ENCODE assay signal across 14 mouse cellular contexts in genomic region chr10:127936747-127937409, GRCm38 (mm10). TPM values are rescaled to one million over a fixed set of nuclear protein-coding genes. Genes with fewer than 3 reads are reported as not detected.
DNase-seq lines count a peak whose midpoint lies in the region; ATAC-seq and TF ChIP-seq lines count a peak whose summit lies in the region.
"Had no signal": no experiment of that assay in that cellular context is flagged by ENCODE, and none has a peak within 500 bp of the region (broad histone marks: within the 10 kb centered on the region; RNA-seq: fewer than 3 reads in every experiment).

No protein-coding gene starts in this region.

- no peaks in the 10 kb centered on the region for H3K9me3 ChIP-seq in liver, embryonic 15.5 days (replicated peaks)
- no peaks in the 10 kb centered on the region for H3K9me3 ChIP-seq in liver, embryonic 11.5 days (ENCODE audit: control insufficient read depth, low read length)
- H3K9me3 ChIP-seq in forebrain, embryonic 14.5 days (replicated peaks; ENCODE audit: control insufficient read depth, low read length): no peaks in the 10 kb centered on the region

- DNase-seq in heart, adult 2 months: no peak
- DNase-seq in heart, postnatal 14 days: no peak
- no peak for DNase-seq in liver, embryonic 11.5 days (ENCODE audit: low spot score)
- DNase-seq in left cerebral cortex, adult 2 months (ENCODE audit: extremely low spot score in 1 of 2, low spot score in 2 of 2): no peak
- no peak for DNase-seq in forebrain, embryonic 14.5 days (ENCODE audit: low spot score)

- H3K4me3 ChIP-seq in heart, adult 2 months: no peak overlapping the region
- no peak overlapping the region; the same call in 1 of the 2 replicates for H3K4me3 ChIP-seq in liver, embryonic 15.5 days (replicated peaks)
- no peak overlapping the region for H3K4me3 ChIP-seq in liver, embryonic 11.5 days (ENCODE audit: low read depth, low read length)
- H3K4me3 ChIP-seq in brown adipose tissue, adult 24 weeks (ENCODE audit: insufficient read depth, low read depth, low read length): peak overlapping the region; percentile 16; the same call in 1 of the 2 replicates
- H3K4me3 ChIP-seq in left cerebral cortex, adult 2 months: no peak overlapping the region
- H3K4me3 ChIP-seq in forebrain, embryonic 14.5 days (ENCODE audit: low read depth, low read length): no peak overlapping the region

- TF ChIP-seq POLR2A in heart, adult 2 months (IDR thresholded peaks at IDR 0.05; ENCODE audit: insufficient read depth, low read depth, low read length): no peak

- TF ChIP-seq EP300 in heart, adult 2 months (IDR thresholded peaks at IDR 0.05; ENCODE audit: insufficient read depth, low read depth, low read length): no peak

- TF ChIP-seq CTCF in heart, adult 2 months (IDR thresholded peaks at IDR 0.05): no peak
- TF ChIP-seq CTCF in left cerebral cortex, adult 2 months (IDR thresholded peaks at IDR 0.05): no peak

- H3K27me3 ChIP-seq in heart, adult 2 months (ENCODE audit: control insufficient read depth, insufficient read depth, low read length): no peaks in the 10 kb centered on the region
- H3K27me3 ChIP-seq in liver, embryonic 15.5 days: no peaks in the 10 kb centered on the region
- no peaks in the 10 kb centered on the region for H3K27me3 ChIP-seq in liver, embryonic 11.5 days (replicated peaks; ENCODE audit: control insufficient read depth, insufficient read depth, low read length)
- no peaks in the 10 kb centered on the region for H3K27me3 ChIP-seq in forebrain, embryonic 14.5 days (replicated peaks; ENCODE audit: control insufficient read depth, insufficient read depth, low read length)

- H3K36me3 ChIP-seq in heart, adult 2 months (ENCODE audit: control insufficient read depth, insufficient read depth, low read length): no peaks in the 10 kb centered on the region
- H3K36me3 ChIP-seq in liver, embryonic 15.5 days (replicated peaks): no peaks in the 10 kb centered on the region
- no peaks in the 10 kb centered on the region for H3K36me3 ChIP-seq in liver, embryonic 11.5 days (ENCODE audit: control insufficient read depth, insufficient read depth, low read length)
- H3K36me3 ChIP-seq in forebrain, embryonic 14.5 days (ENCODE audit: control insufficient read depth, insufficient read depth, low read length): no peaks in the 10 kb centered on the region
- H3K36me3 ChIP-seq: G1E had no signal

- H3K4me2 ChIP-seq in liver, embryonic 15.5 days: no peak overlapping the region
- no peak overlapping the region for H3K4me2 ChIP-seq in liver, embryonic 11.5 days
- no peak overlapping the region for H3K4me2 ChIP-seq in forebrain, embryonic 14.5 days (ENCODE audit: low read length)

- 59% methylated on average over 19 of the region's 19 CpGs for WGBS in heart, adult 2 months
- WGBS in liver, embryonic 15.5 days (ENCODE audit: insufficient replicate concordance): 56% methylated on average over 19 of the region's 19 CpGs
- WGBS in liver, embryonic 11.5 days: 72% methylated on average over 19 of the region's 19 CpGs
- 82% methylated on average over 19 of the region's 19 CpGs for WGBS in forebrain, embryonic 14.5 days

- H3K4me1 ChIP-seq in heart, adult 2 months (ENCODE audit: control insufficient read depth, insufficient read depth, low read length): no peaks in the 10 kb centered on the region; the same call in 1 of the 2 replicates
- H3K4me1 ChIP-seq in liver, embryonic 15.5 days (replicated peaks): peaks cover 3% of the 10 kb centered on the region; the same call in 1 of the 2 replicates
- no peaks in the 10 kb centered on the region for H3K4me1 ChIP-seq in liver, embryonic 11.5 days (replicated peaks; ENCODE audit: control insufficient read depth, insufficient read depth, low read length)
- H3K4me1 ChIP-seq in brown adipose tissue, adult 24 weeks (ENCODE audit: control insufficient read depth, insufficient read depth, insufficient read length, low read length): no peaks in the 10 kb centered on the region
- no peaks in the 10 kb centered on the region for H3K4me1 ChIP-seq in forebrain, embryonic 14.5 days (ENCODE audit: control insufficient read depth, insufficient read depth, low read length)

- peak; percentile 52; the same call in 1 of the 2 replicates for ATAC-seq in liver, embryonic 15.5 days (ENCODE audit: insufficient read depth)
- no peak for ATAC-seq in liver, embryonic 11.5 days (replicated peaks; ENCODE audit: low FRiP score)
- ATAC-seq in megakaryocyte-erythroid progenitor cell, adult 5-6 weeks (replicated peaks; ENCODE audit: low FRiP score, low TSS enrichment, poor library complexity, severe bottlenecking): 0 out of 2 replicates have a peak, but pooled peaks have one; percentile 60
- ATAC-seq in forebrain, embryonic 14.5 days: no peak
- ATAC-seq: forebrain, embryonic 16.5 days; hindbrain, embryonic 16.5 days had no signal

- peak overlapping the region; percentile 48 for H3K27ac ChIP-seq in heart, adult 2 months
- H3K27ac ChIP-seq in liver, embryonic 15.5 days (replicated peaks): peak overlapping the region; percentile 38
- no peak overlapping the region for H3K27ac ChIP-seq in liver, embryonic 11.5 days (ENCODE audit: low read depth, low read length)
- H3K27ac ChIP-seq in brown adipose tissue, adult 24 weeks (replicated peaks; ENCODE audit: low read depth, low read length): 0 out of 2 replicates have a peak overlapping the region, but pooled peaks have one; percentile 15
- H3K27ac ChIP-seq in left cerebral cortex, adult 2 months: no peak overlapping the region
- no peak overlapping the region for H3K27ac ChIP-seq in forebrain, embryonic 14.5 days (ENCODE audit: low read depth, low read length)

- no peak overlapping the region for H3K9ac ChIP-seq in heart, adult 2 months (ENCODE audit: low read depth, low read length)
- no peak overlapping the region for H3K9ac ChIP-seq in liver, embryonic 15.5 days
- H3K9ac ChIP-seq in liver, embryonic 11.5 days (ENCODE audit: low read depth, low read length): no peak overlapping the region
- H3K9ac ChIP-seq in forebrain, embryonic 14.5 days (ENCODE audit: low read length): no peak overlapping the region

- intact Hi-C loops in heart, adult 2 months (cut with DNase I): loop anchor here (1.0 to 5.0 kb wide), 4 partner anchors 199 to 360 kb away; no protein-coding TSS in a partner anchor
- intact Hi-C loops in heart, postnatal 14 days (cut with DNase I): loop anchor here (1.0 to 10.0 kb wide), 4 partner anchors 199 to 362 kb away; partner anchors contain the start of gene Stat6
- intact Hi-C loops in left cerebral cortex, adult 2 months (cut with DNase I): loop anchor here (1.0 to 5.0 kb wide), 3 partner anchors 64 to 260 kb away; no protein-coding TSS in a partner anchor

- no peaks in the 10 kb centered on the region for H3K79me2 ChIP-seq in heart, adult 2 months (replicated peaks; ENCODE audit: control insufficient read depth, insufficient read depth, low read length)

RNA-seq across cellular contexts. Expression of gene Sdr9c7, which starts 38.6 kb away (rescaled TPM):
- not detected for total RNA-seq in heart, adult 2 months (2021)
- polyA plus RNA-seq in heart, adult 2 months (2012; rRNA removed): not detected in 2 replicates
- under 1 TPM in 1 of 2 experiments, not detected in 1; 0.07 TPM for total RNA-seq in heart, postnatal 14 days (2021)
- polyA plus RNA-seq in liver, embryonic 15.5 days (2015; fragmentation: Nextera tagmentation; extraction: Ambion mirVana): not detected in 2 replicates
- polyA plus RNA-seq in liver, embryonic 11.5 days (2014; fragmentation: Nextera tagmentation; extraction: Ambion mirVana): not detected in 2 replicates
- not detected in 2 replicates for polyA plus RNA-seq in brown adipose tissue, adult 24 weeks (2012; ENCODE audit: insufficient read depth, insufficient read length, missing spikeins)
- total RNA-seq in megakaryocyte-erythroid progenitor cell, adult 5-6 weeks (2014; fragmentation: Nextera tagmentation): not detected in 2 replicates
- total RNA-seq in megakaryocyte-erythroid progenitor cell, adult 5-6 weeks (2017): not detected in 2 replicates
- total RNA-seq in left cerebral cortex, adult 2 months (2021): not detected
- not detected in 2 replicates for polyA plus RNA-seq in forebrain, embryonic 14.5 days (2014; fragmentation: Nextera tagmentation; extraction: Ambion mirVana)
- total RNA-seq: heart, adult 18-20 months; layer of hippocampus, adult 8-10 months; left cerebral cortex, postnatal 4 days had no signal
- polyA plus RNA-seq: forebrain, embryonic 16.5 days; G1E; hindbrain, embryonic 16.5 days had no signal

RNA-seq across cellular contexts. Expression of gene Rdh7, which starts 48.3 kb away (rescaled TPM):
- total RNA-seq in heart, adult 2 months (2021): not detected
- 0.35 TPM in 1 of 2 replicates, not detected in the other for polyA plus RNA-seq in heart, adult 2 months (2012; rRNA removed)
- not detected for total RNA-seq in heart, postnatal 14 days (2021)
- 8.8 and 15.7 TPM in 2 replicates for polyA plus RNA-seq in liver, embryonic 15.5 days (2015; fragmentation: Nextera tagmentation; extraction: Ambion mirVana)
- polyA plus RNA-seq in liver, embryonic 11.5 days (2014; fragmentation: Nextera tagmentation; extraction: Ambion mirVana): 0.14 TPM in 1 of 2 replicates, not detected in the other
- polyA plus RNA-seq in brown adipose tissue, adult 24 weeks (2012; ENCODE audit: insufficient read depth, insufficient read length, missing spikeins): 3.7 TPM in 1 of 2 replicates, not detected in the other
- not detected in 2 replicates for total RNA-seq in megakaryocyte-erythroid progenitor cell, adult 5-6 weeks (2014; fragmentation: Nextera tagmentation)
- not detected in 2 replicates for total RNA-seq in megakaryocyte-erythroid progenitor cell, adult 5-6 weeks (2017)
- total RNA-seq in left cerebral cortex, adult 2 months (2021): not detected
- polyA plus RNA-seq in forebrain, embryonic 14.5 days (2014; fragmentation: Nextera tagmentation; extraction: Ambion mirVana): not detected in 2 replicates
- total RNA-seq: G1E; heart, adult 18-20 months; layer of hippocampus, adult 8-10 months; left cerebral cortex, postnatal 4 days had no signal
- polyA plus RNA-seq: forebrain, embryonic 16.5 days; G1E; hindbrain, embryonic 16.5 days had no signal

Comparison
In these comparisons a context has a peak if more than half of its experiments do, and no peak if none do; other contexts are left out.
1. H3K27ac ChIP-seq: peak in heart, adult 2 months (single experiment), liver, embryonic 15.5 days (single experiment) and brown adipose tissue, adult 24 weeks (single experiment); none in liver, embryonic 11.5 days (single experiment), left cerebral cortex, adult 2 months (single experiment) and forebrain, embryonic 14.5 days (single experiment).
2. ATAC-seq: peak in liver, embryonic 15.5 days (single experiment) and megakaryocyte-erythroid progenitor cell, adult 5-6 weeks (single experiment); none in liver, embryonic 11.5 days (single experiment) and forebrain, embryonic 14.5 days (single experiment).